Mouse (Mus musculus) T-cell, adult 66 days (primary cell): ENCODE data around the gene Cbln3. TPM values are rescaled to one million over a fixed set of nuclear protein-coding genes. Genes with fewer than 3 reads are reported as not detected.

Experiments used
- total RNA-seq, 2 experiments: library from RNA; stranded (reverse); gene quantifications; 3 replicates in 1 of 2; 4 replicates in 1 of 2; pipeline ENCODE4 v1.2.4; 2023

Cbln3 gene
- not detected for total RNA-seq

GRCm38 (mm10) chr14:55884166-55884565, at the start of gene Cbln3:
Cbln3 (minus strand) TSS chr14:55884392.

GRCm38 (mm10) chr14:55899701-55900413, 15.7 kb upstream of the Cbln3 start, which contains the start of gene Sdr39u1:
Sdr39u1 (minus strand) TSS chr14:55900293.

GRCm38 (mm10) chr14:55884713-55885113, 521 bp upstream of the Cbln3 start, which contains the start of gene Khnyn:
Khnyn (plus strand) TSS chr14:55884947.

GRCm38 (mm10) chr14:55853621-55854285, 30.4 kb downstream of the Cbln3 start, which contains the start of gene Nynrin:
Nynrin (plus strand) TSS chr14:55854010.

Other genes with a start within 250 kb of the Cbln3 start
- 10 to 100 TPM; 70.5 to 88.4 TPM for gene Ipo4, start 248.4 kb downstream of the Cbln3 start, total RNA-seq
- gene Gm49378, start 246.5 kb downstream of the Cbln3 start, total RNA-seq, result 1 to 10 TPM; 4.0 to 4.6 TPM
- 10 to 100 TPM; 43.9 to 52.9 TPM for gene Tm9sf1, start 240.6 kb downstream of the Cbln3 start, total RNA-seq
- 1 to 10 TPM; 4.1 to 5.9 TPM for gene Tssk4, start 234.2 kb downstream of the Cbln3 start, total RNA-seq
- 10 to 100 TPM; 44.5 to 56.7 TPM for gene Mdp1, start 223.9 kb downstream of the Cbln3 start, total RNA-seq
- 10 to 100 TPM; 19.3 to 25.8 TPM for gene Gmpr2, start 212.5 kb downstream of the Cbln3 start, total RNA-seq
- 100 to 1,000 TPM; 182 to 187 TPM for gene Nedd8, start 212.3 kb downstream of the Cbln3 start, total RNA-seq
- 100 to 1,000 TPM in 1 of 2 experiments, 10 to 100 TPM in 1; 94.4 to 113 TPM for gene Tinf2, start 202.6 kb downstream of the Cbln3 start, total RNA-seq
- gene Tgm1, start 170.5 kb downstream of the Cbln3 start, total RNA-seq, result 1 to 10 TPM; 4.4 to 4.9 TPM
- 100 to 1,000 TPM in 1 of 2 experiments, 10 to 100 TPM in 1; 82.0 to 104 TPM for gene Rabggta, start 162.1 kb downstream of the Cbln3 start, total RNA-seq
- gene Dhrs1, start 138.7 kb downstream of the Cbln3 start, total RNA-seq, result 10 to 100 TPM; 16.5 to 19.4 TPM
- gene Nop9, start 138.7 kb downstream of the Cbln3 start, total RNA-seq, result 10 to 100 TPM; 31.3 to 38.2 TPM
- not detected for gene Cideb, start 125.9 kb downstream of the Cbln3 start, total RNA-seq
- gene Ltb4r2, start 123.0 kb downstream of the Cbln3 start, total RNA-seq, result 1 to 10 TPM; 1.4 to 1.5 TPM
- under 1 TPM; 0.52 to 0.95 TPM for gene Ltb4r1, start 118.4 kb downstream of the Cbln3 start, total RNA-seq
- gene Adcy4, start 100.3 kb downstream of the Cbln3 start, total RNA-seq, result 1 to 10 TPM in 1 of 2 experiments, under 1 TPM in 1; 0.15 to 1.0 TPM
- 10 to 100 TPM; 55.9 to 66.9 TPM for gene Ripk3, start 95.5 kb downstream of the Cbln3 start, total RNA-seq
- not detected for gene Nfatc4, start 61.2 kb downstream of the Cbln3 start, total RNA-seq
- gene Nynrin, start 30.4 kb downstream of the Cbln3 start, total RNA-seq, result 1 to 10 TPM; 1.1 to 6.0 TPM
- gene Khnyn, start 555 bp upstream of the Cbln3 start, total RNA-seq, result 10 to 100 TPM; 68.1 to 75.9 TPM
- 10 to 100 TPM; 32.2 to 52.6 TPM for gene Sdr39u1, start 15.9 kb upstream of the Cbln3 start, total RNA-seq
- gene Cma1, start 60.3 kb upstream of the Cbln3 start, total RNA-seq, result 1 to 10 TPM in 1 of 2 experiments, not detected in 1; 1.2 TPM
- not detected for gene Cma2, start 66.6 kb upstream of the Cbln3 start, total RNA-seq
- not detected for gene Mcpt1, start 133.6 kb upstream of the Cbln3 start, total RNA-seq
- gene Mcpt9, start 146.1 kb upstream of the Cbln3 start, total RNA-seq, result not detected
- not detected for gene Mcpt2, start 157.6 kb upstream of the Cbln3 start, total RNA-seq
- gene Mcpt4, start 177.9 kb upstream of the Cbln3 start, total RNA-seq, result 1 to 10 TPM in 1 of 2 experiments, under 1 TPM in 1; 0.71 to 2.5 TPM
- gene Mcpt8, start 200.9 kb upstream of the Cbln3 start, total RNA-seq, result 1 to 10 TPM in 1 of 2 experiments, not detected in 1; 2.7 TPM
- gene Ctsg, start 218.2 kb upstream of the Cbln3 start, total RNA-seq, result not detected
- gene Gzme, start 236.2 kb upstream of the Cbln3 start, total RNA-seq, result not detected
- not detected for gene Gzmd, start 248.2 kb upstream of the Cbln3 start, total RNA-seq